Mouse (Mus musculus) bone marrow, adult 2 months (tissue): ENCODE measurements around the gene Prcp.

Experiments used
- CTCF ChIP-seq: fragments of 200-500 bp; IDR thresholded peaks from 2 replicates; pipeline ENCODE4 v1.5.1; 2011; ENCODE audit warnings: low read length, control low read depth; ENCODE audit not compliant: control insufficient read depth, insufficient read depth
- POLR2A ChIP-seq: fragments of 200-500 bp; IDR thresholded peaks from 2 replicates; pipeline ENCODE4 v1.6.1; 2011; ENCODE audit warnings: low read depth, mild to moderate bottlenecking, control low read depth, low read length, borderline replicate concordance; ENCODE audit not compliant: control insufficient read depth

DNA sequence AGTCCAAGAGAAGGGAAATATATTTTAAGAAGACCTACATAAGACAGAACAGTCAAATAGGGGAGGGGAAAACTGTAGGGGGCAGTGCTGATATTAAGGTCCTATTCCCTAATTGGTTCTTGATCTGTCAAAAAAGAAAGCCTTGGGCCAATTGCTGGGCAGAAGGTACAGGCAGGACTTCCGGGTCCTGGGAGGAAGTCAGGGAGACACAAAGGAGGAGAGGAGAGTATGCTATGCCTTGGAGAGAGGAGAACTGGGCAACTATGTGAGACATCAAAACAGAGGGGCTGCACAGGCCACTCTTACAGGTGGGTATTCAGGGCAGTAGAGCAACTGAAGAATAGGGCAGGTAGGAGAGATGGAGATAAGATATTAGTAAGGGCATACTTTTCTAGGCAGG is 87.6 kb downstream of the Prcp start:
- no peak for TF ChIP-seq CTCF
- TF ChIP-seq POLR2A = no peak
